Mouse (Mus musculus) CH12.LX (cell line): ENCODE results near the gene Srf. TPM values are rescaled to one million over a fixed set of nuclear protein-coding genes. Genes with fewer than 3 reads are reported as not detected.

Experiments used
- DNase-seq: peaks from one replicate; pipeline ENCODE4 v3.0.0-alpha.2; 2013; ENCODE audit errors: extremely low read depth
- H3K27ac ChIP-seq: 2 replicates; pipeline ENCODE4 v1.5.1; 2012; ENCODE audit warnings: low read depth, mild to moderate bottlenecking, control low read depth, moderate library complexity; ENCODE audit not compliant: insufficient read depth
- H3K27me3 ChIP-seq: replicated peaks from 2 replicates; pipeline ENCODE3; 2012; ENCODE audit warnings: inconsistent platforms
- H3K36me3 ChIP-seq, 2 experiments: replicated peaks in 1 of 2; 2 replicates each; pipeline versions ENCODE3 to v1.6.1; 2012; ENCODE audit warnings: inconsistent platforms in 1 of 2, low read length in 1 of 2, mild to moderate bottlenecking in 1 of 2, mixed read lengths in 1 of 2, moderate library complexity in 1 of 2; ENCODE audit not compliant: control insufficient read depth in 1 of 2, insufficient read depth in 1 of 2
- H3K4me1 ChIP-seq, 2 experiments: 2 replicates each; pipeline ENCODE4 v1.6.1; 2012; ENCODE audit warnings: inconsistent platforms in 1 of 2, moderate library complexity in 1 of 2; ENCODE audit not compliant: insufficient read depth in 2 of 2, control insufficient read depth in 1 of 2
- H3K4me2 ChIP-seq: 2 replicates; pipeline ENCODE4 v1.6.1; 2012; ENCODE audit warnings: low read depth, mild to moderate bottlenecking, control low read depth; ENCODE audit not compliant: poor library complexity, insufficient read depth, severe bottlenecking
- H3K4me3 ChIP-seq, 3 experiments: fragments of 150-350 bp in 1 of 3; sonication (generic) in 1 of 3; replicated peaks in 1 of 3; 2 replicates each; pipeline versions ENCODE3 to v1.5.1; 2011 to 2012; ENCODE audit warnings: low read depth in 2 of 3, low read length in 2 of 3, mild to moderate bottlenecking in 2 of 3, moderate library complexity in 2 of 3, control low read depth in 1 of 3, improper control_type of control experiment in 1 of 3, inconsistent platforms in 1 of 3, mixed read lengths in 1 of 3; ENCODE audit not compliant: poor library complexity in 1 of 3
- H3K79me2 ChIP-seq: replicated peaks from 2 replicates; pipeline ENCODE4 v1.6.1; 2012; ENCODE audit warnings: mild to moderate bottlenecking, moderate library complexity; ENCODE audit not compliant: control insufficient read depth, poor library complexity, insufficient read depth, severe bottlenecking; ENCODE audit errors: extremely low read depth
- H3K9ac ChIP-seq: 2 replicates; pipeline ENCODE4 v1.6.1; 2012; ENCODE audit warnings: low read depth, mild to moderate bottlenecking, control low read depth, moderate library complexity; ENCODE audit not compliant: insufficient read depth
- H3K9me3 ChIP-seq: replicated peaks from 2 replicates; pipeline ENCODE3; 2012; ENCODE audit warnings: low read length, inconsistent platforms, mixed read lengths
- ETS1 ChIP-seq: conservative IDR thresholded peaks from 2 replicates; pipeline ENCODE4 v1.6.1; 2012; ENCODE audit warnings: low read depth, mild to moderate bottlenecking, inconsistent platforms, low read length, improper control_type of control experiment, moderate library complexity
- HCFC1 ChIP-seq: IDR thresholded peaks from 2 replicates; pipeline ENCODE4 v1.6.1; 2012; ENCODE audit warnings: low read depth, mild to moderate bottlenecking, inconsistent platforms, low read length, improper control_type of control experiment
- IRF4 ChIP-seq: IDR thresholded peaks from 2 replicates; pipeline ENCODE4 v1.6.1; 2014; ENCODE audit warnings: low read depth, mild to moderate bottlenecking, inconsistent platforms, low read length, improper control_type of control experiment
- JUN ChIP-seq: IDR thresholded peaks from 2 replicates; pipeline ENCODE4 v1.6.1; 2011; ENCODE audit warnings: low read depth, mild to moderate bottlenecking, low read length, improper control_type of control experiment, moderate library complexity; ENCODE audit not compliant: insufficient read depth
- MAX ChIP-seq: IDR thresholded peaks from 2 replicates; pipeline ENCODE4 v1.6.1; 2011; ENCODE audit warnings: low read length, improper control_type of control experiment
- MAZ ChIP-seq: IDR thresholded peaks from 2 replicates; pipeline ENCODE4 v1.6.1; 2012; ENCODE audit warnings: low read depth, mild to moderate bottlenecking, inconsistent platforms, low read length, improper control_type of control experiment, moderate library complexity
- MEF2A ChIP-seq: IDR thresholded peaks from 2 replicates; pipeline ENCODE4 v1.6.1; 2014; ENCODE audit warnings: low read depth, mild to moderate bottlenecking, inconsistent platforms, low read length, improper control_type of control experiment, borderline replicate concordance
- MXI1 ChIP-seq: IDR thresholded peaks from 2 replicates; pipeline ENCODE4 v1.6.1; 2011; ENCODE audit warnings: mild to moderate bottlenecking, low read depth, low read length, improper control_type of control experiment
- MYC ChIP-seq: IDR thresholded peaks from 2 replicates; pipeline ENCODE4 v1.6.1; 2011; ENCODE audit warnings: low read depth, mild to moderate bottlenecking, improper control_type of control experiment, low read length
- PAX5 ChIP-seq: IDR thresholded peaks from 2 replicates; pipeline ENCODE4 v1.6.1; 2012; ENCODE audit warnings: low read length, inconsistent platforms, mixed read lengths
- RCOR1 ChIP-seq: conservative IDR thresholded peaks from 2 replicates; pipeline ENCODE4 v1.6.1; 2012; ENCODE audit warnings: low read depth, mild to moderate bottlenecking, inconsistent platforms, low read length, improper control_type of control experiment
- TBP ChIP-seq: conservative IDR thresholded peaks from 2 replicates; pipeline ENCODE4 v1.6.1; 2011; ENCODE audit warnings: low read depth, low read length, improper control_type of control experiment
- TCF12 ChIP-seq: IDR thresholded peaks from 2 replicates; pipeline ENCODE4 v1.6.1; 2014; ENCODE audit warnings: low read depth, mild to moderate bottlenecking, inconsistent platforms, low read length, improper control_type of control experiment
- UBTF ChIP-seq: IDR thresholded peaks from 2 replicates; pipeline ENCODE4 v1.6.1; 2012; ENCODE audit warnings: low read depth, mild to moderate bottlenecking, inconsistent platforms, low read length, improper control_type of control experiment, moderate library complexity
- ZC3H11A ChIP-seq: IDR thresholded peaks from 2 replicates; pipeline ENCODE4 v1.6.1; 2012; ENCODE audit warnings: low read depth, mild to moderate bottlenecking, inconsistent platforms, low read length, improper control_type of control experiment
- ZKSCAN1 ChIP-seq: IDR thresholded peaks from 2 replicates; pipeline ENCODE4 v1.6.1; 2012; ENCODE audit warnings: low read depth, inconsistent platforms, low read length, improper control_type of control experiment, borderline replicate concordance
- ZMIZ1 ChIP-seq: IDR thresholded peaks from 2 replicates; pipeline ENCODE4 v1.6.1; 2012; ENCODE audit warnings: low read depth, mild to moderate bottlenecking, inconsistent platforms, low read length, improper control_type of control experiment
- dilution Hi-C: fragments of 300-500 bp; cut with MboI; formaldehyde crosslinking; loops from 2 replicates; pipeline ENCODE4 v1.14.3; 2020; ENCODE audit warnings: low sequenced_read_pairs; ENCODE audit not compliant: extremely low pct_unique_long_range_greater_than_20kb, extremely low pct_ligation_motif_present
- in situ Hi-C: fragments of 300-500 bp; cut with MboI; formaldehyde crosslinking; loops from 3 replicates; pipeline ENCODE4 v1.14.3; 2019; ENCODE audit warnings: low sequenced_read_pairs, low pct_ligation_motif_present, low pct_unique_long_range_greater_than_20kb, mixed read lengths
- polyA plus RNA-seq: library from polyadenylated mRNA; unstranded; fragments of >175 nt; gene quantifications from 2 replicates; pipeline ENCODE4 v1.2.1, GENCODE M21; 2012; ENCODE audit warnings: low read depth; ENCODE audit not compliant: insufficient read length
- total RNA-seq, 2 experiments: library from RNA; depleted of rRNA; stranded (reverse); fragments of 300-350 nt in 1 of 2; fragments of >200 nt in 1 of 2; gene quantifications; 2 replicates each; pipeline ENCODE4 v1.2.3; 2012 to 2014

Srf gene
- total and polyA plus RNA-seq, 3 experiments: 38.2 to 81.6 (median 54.5) TPM

GRCm38 (mm10) chr17:46574535-46574934, 18.6 kb upstream of the Srf start:
- no peaks in the 10 kb centered on the region for H3K36me3 ChIP-seq
- no peaks in the 10 kb centered on the region for H3K79me2 ChIP-seq
- no peaks in the 10 kb centered on the region for H3K9me3 ChIP-seq
- H3K4me3 ChIP-seq: no peak overlapping the region
- peaks cover 3% of the 10 kb centered on the region for H3K27me3 ChIP-seq
- in situ Hi-C loops (no loop called here), dilution Hi-C loops (no loop called here)
- H3K9ac ChIP-seq: no peak overlapping the region
- no peak for DNase-seq
- no peaks in the 10 kb centered on the region for H3K4me1 ChIP-seq
- no peak overlapping the region for H3K27ac ChIP-seq
- no peak overlapping the region for H3K4me2 ChIP-seq
- TF ChIP-seq TCF12 (no peak), MAZ (no peak), TBP (no peak), UBTF (no peak), ZMIZ1 (no peak), MYC (no peak), JUN (no peak), MXI1 (no peak)

GRCm38 (mm10) chr17:46571005-46571404, 15.0 kb upstream of the Srf start:
- in situ Hi-C loops (no loop called here), dilution Hi-C loops (no loop called here)
- DNase-seq: no peak
- H3K4me1 ChIP-seq: no peaks in the 10 kb centered on the region
- no peak overlapping the region for H3K9ac ChIP-seq
- H3K27me3 ChIP-seq: no peaks in the 10 kb centered on the region
- H3K36me3 ChIP-seq: no peaks in the 10 kb centered on the region
- TF ChIP-seq PAX5 (no peak), HCFC1 (no peak), ETS1 (no peak), ZKSCAN1 (no peak), MYC (no peak), ZC3H11A (no peak), MEF2A (no peak), MAX (no peak), IRF4 (no peak), RCOR1 (no peak)
- no peak overlapping the region for H3K27ac ChIP-seq
- no peak overlapping the region for H3K4me2 ChIP-seq
- H3K79me2 ChIP-seq: no peaks in the 10 kb centered on the region
- H3K4me3 ChIP-seq: no peak overlapping the region
- H3K9me3 ChIP-seq: no peaks in the 10 kb centered on the region
